Mouse (Mus musculus): ENCODE measurements around the gene Fhdc1. TPM values are rescaled to one million over a fixed set of nuclear protein-coding genes. Genes with fewer than 3 reads are reported as not detected.

The Fhdc1 gene
- polyA plus RNA-seq, 1 experiment from 2014 or later, result 42.3 TPM

DNA sequence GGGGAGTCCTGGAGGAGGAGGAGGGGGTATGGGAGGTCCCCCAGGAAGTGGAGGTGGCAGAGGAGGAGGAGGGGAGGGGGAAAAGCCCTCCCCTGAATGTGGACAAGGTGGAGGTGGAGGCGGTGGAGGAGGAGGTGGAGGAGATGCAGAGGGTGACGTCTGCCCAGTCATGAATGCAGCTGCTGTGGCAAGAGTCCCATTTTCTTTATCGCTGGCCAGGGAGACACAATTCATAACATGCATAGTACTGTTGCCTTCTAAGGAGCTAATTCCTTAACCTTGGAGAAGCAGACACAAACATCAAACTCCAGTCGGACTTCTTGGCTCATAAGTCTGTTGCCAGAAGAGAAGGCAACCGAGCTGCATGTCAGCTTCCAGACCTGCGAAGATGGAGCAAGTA, 5.8 kb downstream of the Fhdc1 start:
- peaks cover 68% of the 10 kb centered on the region for H3K36me3 ChIP-seq (replicated peaks)
- H3K4me3 ChIP-seq (replicated peaks), result peak overlapping the region; percentile 82
- peaks cover 35% of the 10 kb centered on the region for H3K27me3 ChIP-seq
- 72% methylated on average over 6 of the region's 6 CpGs for WGBS (ENCODE audit: insufficient replicate concordance)
- peak overlapping the region; percentile 5; the same call in 1 of the 2 replicates for H3K9ac ChIP-seq
- H3K9me3 ChIP-seq (replicated peaks), result no peaks in the 10 kb centered on the region
- peaks cover 83% of the 10 kb centered on the region for H3K4me1 ChIP-seq (replicated peaks)
- H3K27ac ChIP-seq (replicated peaks), result peak overlapping the region; percentile 92
- no peak for ATAC-seq (ENCODE audit: insufficient read depth)
- H3K4me2 ChIP-seq, result peak overlapping the region; percentile 94

DNA sequence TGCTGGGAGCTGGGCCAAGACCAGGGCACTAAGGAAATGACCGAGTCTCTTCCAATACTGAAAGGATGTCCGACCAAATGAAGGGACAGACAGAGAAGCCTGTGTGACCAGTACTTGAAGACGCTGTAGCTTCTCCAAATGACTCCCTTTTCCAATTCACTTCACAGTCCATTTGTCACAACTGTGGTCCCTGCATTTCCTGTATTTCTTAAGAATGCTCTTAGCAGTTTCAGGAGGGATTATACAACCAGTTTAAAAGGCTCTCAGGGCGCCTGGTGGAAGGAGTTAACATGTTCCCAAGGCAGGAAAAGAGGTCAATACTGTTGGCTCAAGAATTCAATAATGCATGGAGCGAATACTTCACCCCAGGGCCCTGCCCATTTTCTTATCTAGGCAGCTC, 7.3 kb downstream of the Fhdc1 start:
- H3K27me3 ChIP-seq, result peaks cover 24% of the 10 kb centered on the region
- ATAC-seq (ENCODE audit: insufficient read depth), result no peak
- H3K27ac ChIP-seq (replicated peaks), result peak overlapping the region; percentile 92
- peak overlapping the region; percentile 94 for H3K4me2 ChIP-seq
- WGBS (ENCODE audit: insufficient replicate concordance), result 53% methylated on average over 5 of the region's 5 CpGs
- peak overlapping the region; percentile 53 for H3K9ac ChIP-seq
- H3K9me3 ChIP-seq (replicated peaks), result no peaks in the 10 kb centered on the region
- peak overlapping the region; percentile 82 for H3K4me3 ChIP-seq (replicated peaks)
- H3K4me1 ChIP-seq (replicated peaks), result peaks cover 94% of the 10 kb centered on the region
- peaks cover 79% of the 10 kb centered on the region for H3K36me3 ChIP-seq (replicated peaks)

DNA sequence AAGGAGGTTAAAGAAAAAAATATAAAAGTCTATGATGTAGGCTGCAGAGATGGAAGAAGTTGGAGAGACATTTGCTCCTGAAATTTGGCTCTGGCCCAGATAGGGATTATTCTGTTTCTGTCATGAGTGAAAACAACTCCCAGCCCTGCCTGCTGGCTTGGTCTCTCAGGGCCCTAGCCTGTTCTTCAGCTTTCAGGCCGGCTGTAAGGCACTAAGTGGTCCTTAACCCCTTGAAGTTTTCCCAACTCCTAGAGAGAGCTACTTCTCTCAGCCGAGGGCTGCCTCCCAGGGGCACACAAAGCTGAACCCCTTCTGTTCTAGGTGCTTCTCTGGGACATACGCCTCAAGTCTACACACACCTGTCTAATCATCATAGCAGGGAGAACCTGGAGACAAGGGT, 7.7 kb downstream of the Fhdc1 start:
- H3K27me3 ChIP-seq, result 0 out of 2 replicates have a peak, but pooled peaks cover 19% of the 10 kb centered on the region
- peaks cover 98% of the 10 kb centered on the region for H3K4me1 ChIP-seq (replicated peaks)
- 53% methylated on average over 3 of the region's 3 CpGs for WGBS (ENCODE audit: insufficient replicate concordance)
- peak overlapping the region; percentile 53 for H3K9ac ChIP-seq
- peak overlapping the region; percentile 92 for H3K27ac ChIP-seq (replicated peaks)
- peak overlapping the region; percentile 82 for H3K4me3 ChIP-seq (replicated peaks)
- H3K9me3 ChIP-seq (replicated peaks), result no peaks in the 10 kb centered on the region
- no peak for ATAC-seq (ENCODE audit: insufficient read depth)
- peak overlapping the region; percentile 94 for H3K4me2 ChIP-seq
- H3K36me3 ChIP-seq (replicated peaks), result peaks cover 84% of the 10 kb centered on the region

DNA sequence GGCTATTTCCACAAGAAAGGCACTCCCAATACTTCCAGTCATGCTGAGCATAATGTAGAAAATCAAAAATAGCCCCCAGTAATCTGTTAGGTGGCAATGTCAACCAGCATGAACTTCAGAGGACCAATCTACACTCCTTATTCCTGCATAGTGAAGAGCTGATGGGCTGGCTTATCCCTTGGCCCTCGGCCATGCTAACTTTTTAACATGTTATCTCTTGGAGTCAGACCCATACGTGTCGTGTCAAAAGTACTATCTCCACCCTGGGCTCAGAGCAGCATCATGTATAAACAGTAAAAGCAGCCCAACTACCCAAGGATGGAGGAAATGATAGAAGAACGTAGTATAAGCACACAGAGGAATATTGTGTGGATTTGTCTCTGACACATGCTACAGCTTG, 9.1 kb downstream of the Fhdc1 start:
- Histone ChIP-seq H3K4me1 (replicated peaks) (peaks cover 100% of the 10 kb centered on the region), H3K9ac (peak overlapping the region; percentile 59), H3K36me3 (replicated peaks) (peaks cover 85% of the 10 kb centered on the region), H3K4me2 (peak overlapping the region; percentile 94), H3K4me3 (replicated peaks) (peak overlapping the region; percentile 82), H3K9me3 (replicated peaks) (no peaks in the 10 kb centered on the region), H3K27me3 (0 out of 2 replicates have a peak, but pooled peaks cover 13% of the 10 kb centered on the region), H3K27ac (replicated peaks) (peak overlapping the region; percentile 92)
- peak; percentile 95 for ATAC-seq (ENCODE audit: insufficient read depth)
- WGBS (ENCODE audit: insufficient replicate concordance), result 19% methylated on average over 4 of the region's 4 CpGs

DNA sequence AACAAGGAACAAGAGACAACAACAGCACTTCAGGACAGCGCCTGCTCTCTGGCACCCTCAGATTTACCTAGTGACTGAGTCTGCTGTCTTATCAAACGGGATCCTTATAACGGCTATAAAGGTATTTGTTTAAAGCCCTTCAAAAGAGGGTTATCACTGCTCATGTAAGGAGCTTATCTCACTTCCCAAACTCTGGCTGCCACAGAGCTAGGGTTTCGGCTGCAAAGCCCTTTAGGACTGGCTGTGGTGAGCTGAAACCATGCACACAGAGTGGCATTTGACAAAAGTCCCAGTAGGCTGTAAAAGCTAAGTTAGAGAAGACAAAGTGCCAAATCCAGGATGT, 12.1 kb downstream of the Fhdc1 start:
- Histone ChIP-seq H3K4me1 (replicated peaks) (peaks cover 93% of the 10 kb centered on the region), H3K4me3 (replicated peaks) (peak overlapping the region; percentile 5), H3K27ac (replicated peaks) (peak overlapping the region; percentile 74), H3K9me3 (replicated peaks) (no peaks in the 10 kb centered on the region), H3K9ac (peak overlapping the region; percentile 47), H3K36me3 (replicated peaks) (peaks cover 82% of the 10 kb centered on the region), H3K4me2 (peak overlapping the region; percentile 94), H3K27me3 (0 out of 2 replicates have a peak, but pooled peaks cover 3% of the 10 kb centered on the region)
- 18% methylated on average over 4 of the region's 4 CpGs for WGBS (ENCODE audit: insufficient replicate concordance)
- ATAC-seq (ENCODE audit: insufficient read depth), result peak; percentile 1; the same call in 1 of the 2 replicates

DNA sequence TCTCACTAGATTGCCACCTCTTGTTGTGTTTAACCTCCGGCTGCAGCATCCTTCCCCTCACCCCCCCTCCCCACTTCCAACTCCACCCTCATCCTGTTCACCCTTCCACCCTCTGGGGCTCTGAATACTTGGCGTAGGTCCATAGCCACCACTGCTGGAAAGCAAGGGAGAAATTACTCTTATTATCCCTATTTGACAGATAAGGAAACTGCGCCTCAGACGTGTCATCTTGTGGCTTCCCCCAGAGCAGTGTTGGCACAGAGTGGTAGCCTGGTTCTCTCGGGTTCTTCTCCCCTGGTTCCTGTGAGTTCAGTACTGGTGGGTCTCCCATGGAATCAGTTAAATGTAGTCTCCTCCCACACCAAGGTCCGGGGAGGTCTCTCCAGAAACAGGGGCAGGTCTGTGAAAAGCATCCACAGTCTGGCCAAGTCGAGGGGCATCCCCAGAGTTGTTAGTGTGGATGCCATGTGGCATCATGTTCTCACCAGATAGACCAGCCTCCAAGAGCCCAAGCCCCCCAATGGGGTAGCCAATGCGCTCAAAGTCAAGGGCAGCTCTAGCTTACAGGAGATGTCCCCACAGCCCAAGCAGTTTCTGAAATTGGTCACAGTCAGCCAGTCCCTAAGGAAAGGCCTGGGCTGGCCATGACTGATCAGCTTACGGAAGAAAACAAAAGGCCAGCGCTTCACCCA, 12.7 kb downstream of the Fhdc1 start:
- 0 out of 2 replicates have a peak, but pooled peaks cover 3% of the 10 kb centered on the region for H3K27me3 ChIP-seq
- peak overlapping the region; percentile 94 for H3K4me2 ChIP-seq
- peaks cover 88% of the 10 kb centered on the region for H3K4me1 ChIP-seq (replicated peaks)
- H3K36me3 ChIP-seq (replicated peaks), result peaks cover 80% of the 10 kb centered on the region
- H3K27ac ChIP-seq (replicated peaks), result peak overlapping the region; percentile 74
- H3K9me3 ChIP-seq (replicated peaks), result no peaks in the 10 kb centered on the region
- peak overlapping the region; percentile 5 for H3K4me3 ChIP-seq (replicated peaks)
- no peak for ATAC-seq (ENCODE audit: insufficient read depth)
- H3K9ac ChIP-seq, result peak overlapping the region; percentile 47
- WGBS (ENCODE audit: insufficient replicate concordance), result 27% methylated on average over 10 of the region's 10 CpGs

DNA sequence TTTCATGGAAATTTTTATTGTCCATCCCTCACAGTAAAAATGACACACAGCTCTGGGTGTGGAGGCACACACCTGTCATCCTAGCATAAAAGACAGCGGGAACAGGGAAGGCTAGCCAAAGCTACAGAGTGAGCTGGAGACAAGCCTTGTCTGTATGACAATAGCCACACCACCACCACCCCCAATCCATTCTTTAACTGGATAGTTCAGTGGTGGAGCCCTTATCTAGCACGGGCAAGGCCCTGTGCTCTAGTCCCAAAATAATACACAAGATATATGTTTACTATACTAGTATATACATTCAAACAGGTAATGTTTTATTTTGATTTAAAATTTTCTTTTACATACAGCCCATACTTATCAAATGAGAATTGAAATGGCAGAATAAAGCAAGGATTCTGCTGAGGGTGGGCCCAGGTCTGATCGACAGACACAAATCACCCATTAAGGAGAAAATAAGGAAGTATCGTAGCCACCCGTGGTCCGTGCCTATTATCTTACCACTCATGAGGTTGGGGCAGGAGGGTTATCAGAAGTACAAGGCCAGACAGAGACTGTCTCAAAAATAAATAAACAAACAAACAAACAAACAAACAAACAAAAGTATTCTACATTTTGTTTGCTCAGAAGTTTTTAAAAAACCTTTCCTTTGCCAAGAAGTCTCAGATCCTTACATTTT, 14.3 kb downstream of the Fhdc1 start:
- peak overlapping the region; percentile 76 for H3K27ac ChIP-seq (replicated peaks)
- H3K36me3 ChIP-seq (replicated peaks), result peaks cover 84% of the 10 kb centered on the region
- peak overlapping the region; percentile 94 for H3K4me2 ChIP-seq
- H3K4me1 ChIP-seq (replicated peaks), result peaks cover 88% of the 10 kb centered on the region
- H3K9ac ChIP-seq, result 0 out of 2 replicates have a peak overlapping the region, but pooled peaks have one; percentile 23
- 17% methylated on average over 6 of the region's 6 CpGs for whole genome bisulfite sequencing (ENCODE audit: insufficient replicate concordance)
- H3K4me3 ChIP-seq (replicated peaks), result 0 out of 2 replicates have a peak overlapping the region, but pooled peaks have one; percentile 3
- 0 out of 2 replicates have a peak, but pooled peaks have one; percentile 19 for ATAC-seq (ENCODE audit: insufficient read depth)
- H3K27me3 ChIP-seq, result 0 out of 2 replicates have a peak, but pooled peaks cover 3% of the 10 kb centered on the region
- no peaks in the 10 kb centered on the region for H3K9me3 ChIP-seq (replicated peaks)

DNA sequence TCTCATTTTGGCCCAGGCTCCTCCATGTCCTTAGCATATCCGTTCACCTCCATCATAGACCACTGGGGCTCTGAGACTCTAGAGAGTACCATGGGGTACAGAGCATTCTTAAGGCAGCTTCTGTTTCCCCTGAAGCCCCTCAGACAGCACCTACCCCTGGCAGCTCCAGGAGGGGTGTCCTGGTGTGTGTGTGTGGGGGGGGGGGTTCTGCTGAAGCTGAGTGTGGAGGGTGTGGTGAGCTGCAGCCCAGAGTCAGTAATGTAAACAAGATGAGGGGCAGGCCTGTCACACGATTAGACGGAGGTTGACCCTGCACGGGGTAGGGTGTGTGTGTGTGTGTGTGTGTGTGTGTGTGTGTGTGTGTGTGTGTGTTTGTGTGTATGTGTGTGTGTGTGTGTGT, 18.5 kb downstream of the Fhdc1 start:
- H3K9me3 ChIP-seq (replicated peaks), result no peaks in the 10 kb centered on the region
- H3K4me2 ChIP-seq, result peak overlapping the region; percentile 64
- peak overlapping the region; percentile 35 for H3K9ac ChIP-seq
- peak; percentile 70 for ATAC-seq (ENCODE audit: insufficient read depth)
- H3K27me3 ChIP-seq, result no peaks in the 10 kb centered on the region
- H3K27ac ChIP-seq (replicated peaks), result peak overlapping the region; percentile 96
- peaks cover 82% of the 10 kb centered on the region for H3K4me1 ChIP-seq (replicated peaks)
- 35% methylated on average over 4 of the region's 4 CpGs for WGBS (ENCODE audit: insufficient replicate concordance)
- H3K4me3 ChIP-seq (replicated peaks), result no peak overlapping the region
- peaks cover 83% of the 10 kb centered on the region for H3K36me3 ChIP-seq (replicated peaks)

DNA sequence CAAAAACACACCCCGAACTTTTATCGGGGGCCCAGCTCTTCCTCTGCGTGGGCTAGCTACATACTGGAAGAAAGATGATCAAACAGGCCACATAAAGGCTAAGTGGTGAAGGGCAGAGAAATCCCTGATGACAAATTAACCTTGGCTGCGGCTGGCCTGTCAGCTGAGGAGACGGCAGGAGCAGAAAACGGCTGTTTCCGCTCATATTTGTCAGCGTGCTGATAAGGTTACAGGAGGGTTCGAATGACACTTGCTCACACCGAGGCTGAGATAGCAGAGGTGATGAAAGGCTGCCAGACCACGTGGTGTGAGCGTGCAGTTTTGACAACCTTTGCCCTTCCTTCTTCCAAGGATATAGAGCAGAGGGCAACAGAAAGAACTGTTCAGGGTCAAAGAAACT, 19.3 kb downstream of the Fhdc1 start:
- Histone ChIP-seq H3K36me3 (replicated peaks) (peaks cover 89% of the 10 kb centered on the region), H3K27ac (replicated peaks) (peak overlapping the region; percentile 96), H3K4me2 (peak overlapping the region; percentile 64), H3K4me1 (replicated peaks) (peaks cover 82% of the 10 kb centered on the region), H3K9ac (peak overlapping the region; percentile 57), H3K27me3 (no peaks in the 10 kb centered on the region), H3K4me3 (replicated peaks) (peak overlapping the region; percentile 30), H3K9me3 (replicated peaks) (no peaks in the 10 kb centered on the region)
- 2% methylated on average over 12 of the region's 12 CpGs for WGBS (ENCODE audit: insufficient replicate concordance)
- ATAC-seq (ENCODE audit: insufficient read depth), result peak; percentile 84

DNA sequence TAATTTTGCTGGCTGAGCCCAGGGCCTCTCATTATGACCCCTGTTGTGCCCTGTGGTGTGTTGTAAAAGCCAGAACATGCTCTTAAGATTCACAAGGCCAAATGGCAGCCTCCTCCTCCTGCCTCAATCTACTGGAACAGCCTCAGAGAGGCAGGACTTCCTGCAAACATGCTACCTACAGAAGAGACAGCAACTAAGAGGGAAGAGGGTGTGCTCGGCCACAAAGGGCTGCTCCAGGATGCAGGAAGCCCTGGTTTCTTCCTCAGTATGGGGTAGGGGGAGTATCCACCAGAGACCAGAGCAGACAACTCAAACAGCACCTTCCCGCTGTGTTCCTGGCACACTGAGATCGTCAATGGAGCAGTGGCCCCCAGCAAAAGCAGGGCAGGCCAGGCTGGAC, 19.7 kb downstream of the Fhdc1 start:
- peak overlapping the region; percentile 30 for H3K4me3 ChIP-seq (replicated peaks)
- H3K27ac ChIP-seq (replicated peaks), result peak overlapping the region; percentile 96
- H3K36me3 ChIP-seq (replicated peaks), result peaks cover 85% of the 10 kb centered on the region
- peak overlapping the region; percentile 57 for H3K9ac ChIP-seq
- H3K4me2 ChIP-seq, result peak overlapping the region; percentile 64
- 11% methylated on average over 3 of the region's 3 CpGs for WGBS (ENCODE audit: insufficient replicate concordance)
- H3K9me3 ChIP-seq (replicated peaks), result no peaks in the 10 kb centered on the region
- no peak for ATAC-seq (ENCODE audit: insufficient read depth)
- H3K27me3 ChIP-seq, result no peaks in the 10 kb centered on the region
- H3K4me1 ChIP-seq (replicated peaks), result peaks cover 80% of the 10 kb centered on the region

DNA sequence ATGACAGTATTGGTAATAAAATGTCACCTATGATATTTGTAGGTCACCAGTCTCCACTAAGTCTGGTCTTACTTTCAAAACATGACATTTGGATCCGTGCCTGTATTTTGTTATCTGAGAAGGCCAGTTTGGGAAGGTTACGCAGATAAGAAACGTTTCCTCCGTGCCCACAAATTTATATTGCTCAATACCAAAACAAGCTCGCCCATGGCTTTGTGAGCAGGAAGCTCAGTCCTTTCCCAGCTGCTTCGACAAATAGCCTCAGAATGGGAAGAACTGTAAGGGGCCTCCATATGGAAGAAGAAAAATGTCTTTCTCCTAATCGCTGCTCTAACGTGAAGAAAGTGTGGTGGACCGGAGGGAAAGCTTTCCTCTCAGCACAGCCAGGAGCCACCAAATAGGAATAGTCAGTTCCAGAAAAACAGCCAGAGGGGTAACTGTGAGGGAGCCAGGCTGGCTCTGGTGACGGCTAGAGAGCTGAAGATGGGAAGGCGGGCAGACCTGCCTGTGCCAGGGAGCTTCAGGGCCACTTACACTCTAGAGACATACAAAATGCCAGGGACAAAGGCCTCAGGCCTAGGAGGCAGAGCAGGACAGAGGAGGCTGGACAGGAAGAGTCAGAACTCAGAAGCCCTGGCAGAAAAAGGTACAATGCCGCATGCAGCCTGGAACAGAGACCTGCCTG, 24.4 kb downstream of the Fhdc1 start:
- H3K9ac ChIP-seq, result peak overlapping the region; percentile 51
- peak overlapping the region; percentile 98 for H3K27ac ChIP-seq (replicated peaks)
- H3K9me3 ChIP-seq (replicated peaks), result no peaks in the 10 kb centered on the region
- H3K27me3 ChIP-seq, result no peaks in the 10 kb centered on the region
- H3K4me1 ChIP-seq (replicated peaks), result peaks cover 66% of the 10 kb centered on the region
- ATAC-seq (ENCODE audit: insufficient read depth), result peak; percentile 85
- H3K4me3 ChIP-seq (replicated peaks), result peak overlapping the region; percentile 40
- peaks cover 86% of the 10 kb centered on the region for H3K36me3 ChIP-seq (replicated peaks)
- 13% methylated on average over 12 of the region's 12 CpGs for WGBS (ENCODE audit: insufficient replicate concordance)
- peak overlapping the region; percentile 63 for H3K4me2 ChIP-seq

Data from liver, embryonic 15.5 days (tissue).